Mouse (Mus musculus): ENCODE measurements at regions not wholly inside any gene's neighbourhood (a gene's known extent, or its start where the extent isn't known, plus 50 kb on each side); places are given as distances from the start of the nearest gene placed in this dataset.

DNA sequence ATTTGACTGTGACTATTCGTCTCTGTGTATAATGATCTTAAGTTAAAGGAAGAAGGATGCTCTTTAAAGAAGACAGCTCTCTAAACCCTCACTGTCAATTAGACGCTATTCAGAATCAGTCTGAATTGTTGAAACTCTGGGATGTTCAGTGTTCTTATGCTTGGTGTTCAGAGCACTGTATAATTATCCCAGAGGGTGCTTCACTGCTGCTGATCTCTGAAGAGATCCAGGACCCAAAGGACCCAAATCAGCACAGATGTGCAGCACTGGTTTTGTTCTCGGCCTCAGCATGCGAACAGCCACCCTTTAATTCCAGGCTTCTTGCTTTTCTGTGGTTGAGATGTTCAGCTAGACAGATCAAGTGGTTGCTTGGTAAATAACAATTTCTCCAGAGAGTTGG is 567.9 kb upstream of the Nrsn1 start:
- Histone ChIP-seq H3K36me3 (no peaks in the 10 kb centered on the region), H3K4me2 (replicated peaks) (no peak overlapping the region), H3K27ac (no peak overlapping the region), H3K4me1 (replicated peaks) (no peaks in the 10 kb centered on the region), H3K4me3 (replicated peaks) (no peak overlapping the region), H3K9ac (replicated peaks) (no peak overlapping the region), H3K9me3 (no peaks in the 10 kb centered on the region), H3K27me3 (no peaks in the 10 kb centered on the region)
- 76% methylated on average over 4 of the region's 4 CpGs for WGBS
- no peak for ATAC-seq

DNA sequence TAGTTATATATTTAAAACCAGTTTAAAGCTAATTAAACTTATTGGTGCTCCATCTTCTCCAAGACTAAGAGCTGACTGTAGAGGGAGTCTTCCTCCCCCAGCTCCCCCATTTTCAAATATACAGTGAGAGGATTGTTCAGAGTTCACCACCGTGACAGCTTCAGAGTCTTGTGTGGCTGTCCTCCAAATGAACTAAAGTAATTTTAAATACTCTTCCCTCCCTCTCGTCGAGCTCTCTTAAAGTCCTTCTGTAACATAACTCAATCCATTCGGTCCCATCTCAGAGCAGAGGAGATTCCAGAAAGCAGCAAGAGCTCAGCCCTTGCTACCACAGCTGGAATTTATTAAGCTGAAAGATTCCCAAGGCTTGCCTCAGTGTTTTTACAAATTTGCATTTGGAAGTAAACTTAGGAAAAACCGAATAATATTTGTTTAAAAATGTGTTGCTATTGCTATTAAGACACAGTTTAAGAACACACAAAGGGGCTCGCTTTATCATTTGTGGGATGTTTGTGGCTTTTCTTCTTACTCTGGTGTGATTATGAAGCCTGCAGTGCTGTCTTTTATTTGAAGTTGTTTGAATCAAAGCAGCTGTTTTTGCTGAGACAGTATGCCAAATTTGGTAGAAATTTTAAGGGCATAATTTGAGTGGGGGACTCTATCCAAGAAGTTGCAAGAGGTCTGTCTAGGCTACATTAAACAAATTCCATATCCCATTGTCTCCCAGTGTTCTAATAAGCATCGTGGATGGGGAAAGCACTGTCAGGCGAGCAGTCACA is 559.0 kb upstream of the Nrsn1 start:
- H3K27ac ChIP-seq = no peak overlapping the region
- no peaks in the 10 kb centered on the region for H3K27me3 ChIP-seq
- no peak overlapping the region for H3K4me3 ChIP-seq (replicated peaks)
- 74% methylated on average over 8 of the region's 8 CpGs for WGBS
- no peaks in the 10 kb centered on the region for H3K4me1 ChIP-seq (replicated peaks)
- H3K9ac ChIP-seq (replicated peaks) = no peak overlapping the region
- H3K4me2 ChIP-seq (replicated peaks) = no peak overlapping the region
- H3K9me3 ChIP-seq = no peaks in the 10 kb centered on the region
- no peaks in the 10 kb centered on the region for H3K36me3 ChIP-seq
- no peak for ATAC-seq

DNA sequence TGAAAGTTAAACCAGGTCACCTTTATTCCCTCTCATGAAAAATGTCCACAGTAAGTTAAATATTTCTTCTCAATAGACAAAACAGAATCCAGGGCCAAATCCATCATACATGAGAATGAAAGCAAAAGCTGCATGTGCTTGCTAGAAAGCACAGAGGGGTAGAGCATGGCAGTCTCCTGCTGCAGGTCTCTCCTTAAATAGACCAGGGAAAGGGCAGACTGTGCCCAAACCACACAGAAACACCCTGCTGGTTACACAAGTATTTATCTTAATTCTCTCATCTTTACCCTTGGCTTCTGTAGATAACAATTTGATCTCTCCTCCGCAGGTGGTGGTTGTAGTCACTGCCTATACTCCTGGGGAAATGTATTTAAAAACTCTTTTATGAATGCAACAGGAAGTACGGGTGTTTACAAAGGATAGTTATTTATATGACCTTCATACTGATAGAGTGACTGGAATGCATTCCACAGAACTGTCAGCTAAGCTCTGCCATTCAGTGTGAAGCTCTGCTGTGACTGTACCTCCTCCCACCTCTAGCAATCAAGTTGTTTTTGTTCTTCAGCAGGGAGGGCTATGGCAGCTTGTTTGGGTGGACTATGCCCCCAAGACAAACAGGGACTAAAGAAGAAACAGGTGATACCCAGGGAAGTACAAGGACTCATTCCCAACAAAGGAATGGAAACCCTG is 538.4 kb upstream of the Nrsn1 start:
- no peak for ATAC-seq
- Histone ChIP-seq H3K4me2 (replicated peaks) (no peak overlapping the region), H3K36me3 (no peaks in the 10 kb centered on the region), H3K9ac (replicated peaks) (no peak overlapping the region), H3K4me1 (replicated peaks) (no peaks in the 10 kb centered on the region), H3K27me3 (no peaks in the 10 kb centered on the region), H3K4me3 (replicated peaks) (no peak overlapping the region), H3K27ac (no peak overlapping the region), H3K9me3 (no peaks in the 10 kb centered on the region)
- WGBS = 86% methylated on average over 2 of the region's 2 CpGs

DNA sequence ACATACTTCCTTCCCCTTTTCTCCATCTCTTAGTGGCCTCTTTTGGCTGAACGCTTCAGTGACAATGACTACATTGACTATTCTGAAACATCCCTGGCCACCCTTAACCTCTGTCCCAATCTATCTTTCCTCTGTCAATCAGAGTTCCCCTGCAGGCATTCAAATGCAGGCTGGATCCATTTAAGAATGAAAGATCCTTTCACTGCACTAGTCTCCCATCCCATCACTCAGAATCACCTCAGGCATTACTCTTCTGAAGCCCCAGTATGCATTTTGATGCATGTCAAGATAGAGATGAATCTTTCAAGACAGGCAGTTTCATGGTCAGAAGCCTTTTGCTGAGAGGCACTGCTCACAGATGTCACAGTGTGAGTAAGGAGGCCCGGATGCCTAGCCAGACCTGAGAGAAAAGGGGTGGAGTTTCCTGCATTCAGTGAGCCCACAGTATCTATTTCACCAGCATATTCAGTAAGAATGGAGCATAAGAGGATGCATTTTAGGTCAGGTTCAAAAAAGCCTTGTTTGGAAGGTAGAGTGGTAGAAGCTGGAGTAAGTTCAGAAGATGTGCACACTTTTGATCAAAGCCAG is 523.0 kb upstream of the Nrsn1 start:
- H3K9me3 ChIP-seq = no peaks in the 10 kb centered on the region
- 26% methylated on average over 2 of the region's 2 CpGs for whole genome bisulfite sequencing
- H3K4me3 ChIP-seq (replicated peaks) = no peak overlapping the region
- no peaks in the 10 kb centered on the region for H3K36me3 ChIP-seq
- no peaks in the 10 kb centered on the region for H3K27me3 ChIP-seq
- H3K4me1 ChIP-seq (replicated peaks) = no peaks in the 10 kb centered on the region
- H3K4me2 ChIP-seq (replicated peaks) = no peak overlapping the region
- ATAC-seq = peak; percentile 62
- no peak overlapping the region for H3K27ac ChIP-seq
- no peak overlapping the region for H3K9ac ChIP-seq (replicated peaks)

DNA sequence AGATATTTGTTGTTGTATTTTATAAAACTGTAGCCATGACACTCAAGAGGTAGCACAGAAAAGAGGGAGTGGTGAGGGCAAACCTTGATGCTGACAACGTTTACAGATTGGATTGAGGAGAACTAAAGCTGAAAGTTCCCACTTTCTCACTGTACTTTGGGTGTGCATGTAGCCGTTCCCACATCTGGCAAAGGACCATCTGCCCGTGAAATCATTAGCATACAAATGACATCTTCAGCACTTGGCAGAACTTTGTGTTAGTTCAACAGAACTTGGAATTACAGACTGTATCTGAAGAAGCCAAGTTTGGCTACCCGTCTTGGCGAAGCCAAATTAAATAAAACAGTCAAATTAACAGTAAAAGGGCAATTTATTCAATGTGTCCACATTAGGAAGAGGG is 510.9 kb upstream of the Nrsn1 start:
- no peak overlapping the region for H3K4me2 ChIP-seq (replicated peaks)
- H3K27me3 ChIP-seq = no peaks in the 10 kb centered on the region
- no peak overlapping the region for H3K9ac ChIP-seq (replicated peaks)
- no peaks in the 10 kb centered on the region for H3K9me3 ChIP-seq
- ATAC-seq = no peak
- H3K4me3 ChIP-seq (replicated peaks) = no peak overlapping the region
- H3K4me1 ChIP-seq (replicated peaks) = no peaks in the 10 kb centered on the region
- no peak overlapping the region for H3K27ac ChIP-seq
- WGBS = 75% methylated on average over 5 of the region's 5 CpGs
- H3K36me3 ChIP-seq = no peaks in the 10 kb centered on the region

DNA sequence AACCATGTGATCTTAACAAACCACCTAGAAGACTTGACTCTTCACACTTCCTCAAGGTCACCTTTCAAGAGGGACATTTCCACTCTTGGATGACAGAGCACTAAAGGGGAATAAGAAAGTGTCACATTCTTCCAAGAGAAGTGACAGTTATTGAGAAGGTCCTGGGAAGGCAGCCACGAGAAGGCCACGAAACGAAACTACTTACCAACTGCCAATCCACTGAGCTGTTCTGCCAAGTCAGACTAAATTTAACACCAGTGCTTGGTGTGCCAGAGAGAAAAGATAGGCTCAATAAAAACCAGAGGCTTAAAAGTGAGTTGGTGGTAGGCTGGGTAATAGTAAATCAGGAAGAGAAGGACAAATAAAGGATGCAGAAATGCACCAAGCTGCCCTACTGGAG is 507.4 kb upstream of the Nrsn1 start:
- Histone ChIP-seq H3K36me3 (no peaks in the 10 kb centered on the region), H3K27me3 (no peaks in the 10 kb centered on the region), H3K4me1 (replicated peaks) (peaks cover 9% of the 10 kb centered on the region), H3K4me3 (replicated peaks) (no peak overlapping the region), H3K9me3 (no peaks in the 10 kb centered on the region), H3K9ac (replicated peaks) (no peak overlapping the region), H3K27ac (no peak overlapping the region), H3K4me2 (replicated peaks) (no peak overlapping the region)
- WGBS = 85% methylated on average over 3 of the region's 3 CpGs
- ATAC-seq = no peak

DNA sequence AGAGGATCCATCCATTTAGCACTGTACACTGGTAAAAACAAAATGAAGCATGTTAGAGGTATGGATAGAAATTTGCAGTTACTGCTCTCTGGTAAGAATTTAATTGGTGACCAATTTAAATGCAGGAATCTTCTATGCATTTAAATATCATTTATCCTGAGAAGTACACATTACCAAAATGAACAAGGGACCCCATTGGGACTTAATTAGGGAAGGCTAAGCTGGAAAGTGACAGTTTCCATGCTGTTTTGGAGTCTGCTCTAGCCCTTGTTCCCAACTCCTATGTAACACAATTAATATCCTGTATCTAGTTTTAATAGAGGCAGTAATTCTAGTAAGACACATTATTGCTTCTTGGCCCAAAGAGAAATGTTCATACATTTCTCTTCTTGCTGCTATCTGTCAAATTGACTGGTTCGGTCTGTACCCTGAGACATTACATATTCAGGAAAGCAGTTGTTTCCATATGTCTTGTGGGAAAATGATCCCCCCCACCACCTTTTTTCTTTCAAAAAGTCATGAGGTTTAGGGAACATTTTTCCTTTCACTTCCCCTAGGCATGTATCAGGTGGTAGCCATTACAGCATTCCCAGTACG is 504.4 kb upstream of the Nrsn1 start:
- no peak for ATAC-seq
- Histone ChIP-seq H3K4me1 (replicated peaks) (peaks cover 9% of the 10 kb centered on the region), H3K36me3 (no peaks in the 10 kb centered on the region), H3K9ac (replicated peaks) (no peak overlapping the region), H3K27ac (no peak overlapping the region), H3K4me3 (replicated peaks) (no peak overlapping the region), H3K9me3 (no peaks in the 10 kb centered on the region), H3K4me2 (replicated peaks) (no peak overlapping the region), H3K27me3 (no peaks in the 10 kb centered on the region)
- WGBS = 72% methylated on average over 2 of the region's 2 CpGs

DNA sequence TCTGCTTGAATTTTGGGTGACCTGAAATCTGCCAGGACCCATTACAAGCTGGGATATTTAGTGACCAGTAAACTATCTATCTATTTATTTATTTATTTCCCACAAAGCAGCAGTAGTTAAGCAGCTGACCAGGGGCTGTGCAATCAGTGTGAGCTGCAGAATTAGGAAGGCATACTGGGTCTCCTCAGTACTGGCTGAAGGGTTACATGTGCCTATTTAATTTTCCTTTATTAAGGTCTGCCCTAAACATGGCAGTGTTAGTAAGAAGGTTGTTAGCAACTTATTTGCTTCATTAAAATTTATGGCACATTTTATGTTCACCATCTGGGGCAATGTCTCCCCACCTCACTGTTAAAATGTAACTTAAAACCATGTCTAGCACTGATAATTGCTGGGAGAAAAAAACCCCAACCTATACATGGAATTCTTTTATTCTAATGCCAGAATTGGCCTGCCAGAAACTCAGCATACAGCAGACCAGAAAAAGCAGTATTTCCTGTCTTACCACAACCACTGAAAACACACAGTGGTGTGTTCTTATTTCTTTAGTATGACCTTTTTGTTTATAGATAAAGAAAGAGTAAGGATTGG is 484.3 kb upstream of the Nrsn1 start:
- no peak for ATAC-seq
- H3K4me2 ChIP-seq (replicated peaks) = no peak overlapping the region
- H3K4me3 ChIP-seq (replicated peaks) = no peak overlapping the region
- no peak overlapping the region for H3K9ac ChIP-seq (replicated peaks)
- no peaks in the 10 kb centered on the region for H3K27me3 ChIP-seq
- H3K27ac ChIP-seq = 0 out of 2 replicates have a peak overlapping the region, but pooled peaks have one; percentile 35
- peaks cover 21% of the 10 kb centered on the region for H3K4me1 ChIP-seq (replicated peaks)
- no peaks in the 10 kb centered on the region for H3K9me3 ChIP-seq
- H3K36me3 ChIP-seq = no peaks in the 10 kb centered on the region

DNA sequence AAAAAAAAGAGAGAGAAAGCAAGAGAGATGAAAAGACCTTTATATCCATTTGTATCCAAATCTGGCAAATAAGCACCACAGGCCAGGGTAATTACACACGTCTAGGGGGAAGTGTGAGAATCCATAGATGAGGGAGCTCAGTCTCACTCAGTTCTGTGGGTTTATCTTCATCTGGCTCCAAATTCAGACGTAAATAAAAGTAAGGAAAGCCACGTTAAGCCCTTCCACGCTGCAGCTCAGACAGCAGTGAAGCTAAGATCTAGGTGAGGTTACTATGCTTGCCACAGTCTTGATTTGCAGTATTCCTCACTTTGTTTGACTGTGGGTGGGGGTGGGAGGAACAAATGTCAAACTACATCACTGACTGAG is 481.1 kb upstream of the Nrsn1 start:
- no peak overlapping the region for H3K4me3 ChIP-seq (replicated peaks)
- peak overlapping the region; percentile 85 for H3K27ac ChIP-seq
- H3K4me2 ChIP-seq (replicated peaks) = no peak overlapping the region
- H3K36me3 ChIP-seq = no peaks in the 10 kb centered on the region
- peaks cover 21% of the 10 kb centered on the region for H3K4me1 ChIP-seq (replicated peaks)
- ATAC-seq = peak; percentile 76
- H3K9ac ChIP-seq (replicated peaks) = no peak overlapping the region
- no peaks in the 10 kb centered on the region for H3K27me3 ChIP-seq
- H3K9me3 ChIP-seq = no peaks in the 10 kb centered on the region
- 12% methylated on average over 4 of the region's 4 CpGs for WGBS

DNA sequence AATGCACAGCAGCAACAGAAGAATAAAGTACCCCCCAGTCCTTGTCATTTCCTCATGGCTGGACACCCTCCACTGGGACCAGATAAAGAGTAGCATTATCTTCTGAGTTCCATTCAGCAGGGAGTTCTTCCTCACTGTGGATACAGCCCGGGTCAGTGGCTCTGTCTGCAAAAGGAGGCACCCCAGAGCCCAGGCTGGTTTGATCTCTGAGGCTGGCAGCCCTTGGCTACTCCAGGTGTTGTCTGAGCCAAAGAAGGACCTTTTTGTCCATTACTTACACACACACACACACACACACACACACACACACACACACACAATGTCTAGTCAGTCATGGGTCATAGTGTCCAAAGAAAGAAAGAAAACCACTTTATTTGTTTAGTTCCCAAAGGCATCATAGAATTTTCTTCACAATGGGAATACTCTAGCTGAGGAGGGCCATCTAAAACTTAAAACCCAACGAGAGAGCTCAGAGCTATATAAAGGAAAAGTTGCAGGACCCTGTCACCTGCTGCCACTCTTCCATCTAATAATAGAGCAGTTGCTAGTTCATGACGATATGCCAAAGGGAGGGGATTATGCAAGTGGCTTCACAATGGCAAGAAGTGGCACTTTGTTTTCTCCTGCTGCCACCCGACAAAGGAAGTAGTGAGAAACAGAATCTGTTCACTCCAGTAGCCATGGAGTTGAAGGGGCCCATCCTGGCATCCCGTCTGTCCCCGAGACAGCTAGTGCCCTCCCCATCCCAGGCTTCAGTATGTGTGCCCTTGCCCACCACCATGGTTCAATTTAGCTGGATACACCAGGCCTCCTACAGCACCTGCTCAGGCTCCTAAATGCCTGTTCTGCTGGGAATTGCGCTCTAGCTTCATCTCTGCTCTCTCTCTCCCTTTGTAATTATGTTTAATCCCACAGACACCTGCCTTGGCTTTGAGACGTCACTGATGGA is 480.4 kb upstream of the Nrsn1 start:
- H3K4me2 ChIP-seq (replicated peaks) = no peak overlapping the region
- H3K36me3 ChIP-seq = no peaks in the 10 kb centered on the region
- no peak overlapping the region for H3K4me3 ChIP-seq (replicated peaks)
- H3K9me3 ChIP-seq = no peaks in the 10 kb centered on the region
- peaks cover 21% of the 10 kb centered on the region for H3K4me1 ChIP-seq (replicated peaks)
- peak overlapping the region; percentile 85 for H3K27ac ChIP-seq
- no peaks in the 10 kb centered on the region for H3K27me3 ChIP-seq
- WGBS = 4% methylated on average over 8 of the region's 8 CpGs
- no peak overlapping the region for H3K9ac ChIP-seq (replicated peaks)
- peak; percentile 96 for ATAC-seq

DNA sequence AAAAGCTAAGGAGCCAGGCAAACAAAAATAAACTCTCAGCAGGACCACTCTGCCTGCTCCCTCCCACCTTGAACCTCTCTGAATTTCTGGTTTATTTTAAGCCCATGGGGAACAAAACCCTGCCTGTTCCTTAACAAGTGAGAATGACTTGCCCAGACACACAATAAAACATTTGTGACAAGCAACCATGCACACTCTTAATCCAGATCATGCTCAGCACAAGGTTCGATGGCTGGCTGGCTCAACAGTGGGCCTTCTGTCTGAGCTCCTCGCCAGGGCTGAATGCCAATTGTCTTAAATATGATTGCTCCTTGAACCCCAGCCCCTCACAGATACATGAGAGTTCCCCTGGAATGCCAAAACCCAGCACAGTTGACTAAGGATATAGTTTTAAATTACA is 468.3 kb upstream of the Nrsn1 start:
- Histone ChIP-seq H3K4me2 (replicated peaks) (no peak overlapping the region), H3K27ac (no peak overlapping the region), H3K27me3 (no peaks in the 10 kb centered on the region), H3K36me3 (no peaks in the 10 kb centered on the region), H3K4me3 (replicated peaks) (no peak overlapping the region), H3K9ac (replicated peaks) (no peak overlapping the region), H3K9me3 (no peaks in the 10 kb centered on the region), H3K4me1 (replicated peaks) (no peaks in the 10 kb centered on the region)
- 0 out of 2 replicates have a peak, but pooled peaks have one; percentile 30 for ATAC-seq
- WGBS = 21% methylated on average over 2 of the region's 2 CpGs
